Mouse (Mus musculus): ENCODE data around the gene H6pd.

DNA sequence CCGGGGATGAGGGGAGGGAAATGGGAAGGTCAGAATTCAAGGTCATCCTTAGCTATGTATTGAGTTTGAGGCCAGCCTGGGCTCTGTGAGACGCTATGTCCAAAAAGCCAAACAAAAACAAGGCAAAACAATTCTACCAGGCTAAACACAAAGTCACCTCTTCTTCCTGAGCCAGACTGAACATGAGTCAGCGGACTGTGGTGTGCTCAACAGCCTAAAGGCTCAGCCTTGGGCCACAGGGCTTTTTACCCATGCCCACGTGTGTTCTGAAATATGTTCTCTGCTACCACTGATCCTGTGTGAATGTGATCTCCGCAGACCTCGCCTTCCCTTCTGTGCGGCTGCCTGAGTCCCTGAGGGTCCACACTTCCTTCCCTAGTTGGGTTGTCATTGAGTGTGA is 47.3 kb upstream of the H6pd start:
- TF ChIP-seq CTCF (IDR thresholded peaks at IDR 0.05; ENCODE audit: low read depth) (no peak), EP300 (IDR thresholded peaks at IDR 0.05; ENCODE audit: low read depth) (no peak)

All from heart, postnatal 0 days (tissue).